Mouse (Mus musculus) R1 (cell line): Measurements from ENCODE around the gene Cd9.

Source experiments
- DNase-seq: peaks from one replicate; pipeline ENCODE4 v3.0.0-alpha.2; 2018; ENCODE audit warnings: low read depth, low spot score

Gene Cd9

DNA sequence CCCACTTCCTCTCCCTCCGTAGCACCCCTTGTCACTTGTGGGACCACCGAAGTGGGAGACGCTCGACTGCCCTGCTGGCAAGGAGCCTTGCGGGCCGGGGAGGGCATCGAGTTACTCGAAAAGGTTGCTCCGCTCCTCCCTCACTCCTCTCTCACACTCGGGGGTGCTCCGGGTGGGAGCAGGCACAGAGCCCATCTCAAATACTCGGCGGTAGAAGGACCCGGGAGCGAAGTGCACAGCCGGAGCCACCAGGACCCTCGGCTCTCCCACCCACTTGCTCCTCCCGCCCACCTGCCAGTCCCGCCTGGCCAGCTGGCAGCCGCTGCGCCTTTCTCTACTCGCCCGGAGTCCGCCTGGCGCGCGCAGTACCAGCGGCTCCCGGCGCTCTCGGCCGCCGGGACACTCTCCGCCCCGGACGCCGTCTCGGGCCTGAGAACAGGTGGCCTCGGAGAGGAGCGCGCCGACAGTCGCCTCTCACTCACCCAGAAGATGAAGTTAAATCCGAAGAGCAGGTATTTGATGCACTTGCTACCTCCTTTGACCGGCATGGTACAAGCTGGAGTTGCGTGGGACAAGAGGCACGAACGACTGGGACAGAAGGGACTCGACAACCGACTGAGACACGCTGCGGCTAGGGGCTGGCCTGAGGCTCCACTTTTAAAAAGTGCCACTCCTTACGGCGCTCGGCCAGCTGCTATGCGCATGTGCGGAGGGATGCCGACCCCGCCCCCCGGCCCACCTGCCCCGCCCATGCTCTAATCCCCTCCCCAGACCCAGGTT lies at the start of gene Cd9:
Gene Cd9 (minus strand): TSS at position 700 of the 780 bp plus-strand sequence.
- peak; percentile 90 for DNase-seq

DNA sequence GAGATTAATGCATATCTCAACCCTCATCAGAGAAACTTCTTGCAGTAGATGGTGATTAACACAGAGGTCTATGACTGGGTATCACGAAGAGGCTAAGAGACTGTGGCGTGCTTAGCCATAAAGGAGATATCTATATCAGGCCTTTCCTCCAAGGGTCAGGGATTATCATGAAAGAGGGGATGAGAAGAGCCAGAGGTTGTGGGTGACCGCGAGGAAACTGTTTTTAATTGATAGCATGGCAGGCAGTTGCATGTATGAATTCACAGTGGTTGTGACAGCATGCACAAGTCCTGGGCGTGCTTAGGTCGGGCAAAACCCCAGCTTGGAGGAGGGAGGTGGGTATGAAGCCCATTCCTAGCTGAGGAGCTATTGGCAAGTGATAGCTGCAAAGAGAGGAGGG lies 46.7 kb upstream of the Cd9 start:
- no peak for DNase-seq

DNA sequence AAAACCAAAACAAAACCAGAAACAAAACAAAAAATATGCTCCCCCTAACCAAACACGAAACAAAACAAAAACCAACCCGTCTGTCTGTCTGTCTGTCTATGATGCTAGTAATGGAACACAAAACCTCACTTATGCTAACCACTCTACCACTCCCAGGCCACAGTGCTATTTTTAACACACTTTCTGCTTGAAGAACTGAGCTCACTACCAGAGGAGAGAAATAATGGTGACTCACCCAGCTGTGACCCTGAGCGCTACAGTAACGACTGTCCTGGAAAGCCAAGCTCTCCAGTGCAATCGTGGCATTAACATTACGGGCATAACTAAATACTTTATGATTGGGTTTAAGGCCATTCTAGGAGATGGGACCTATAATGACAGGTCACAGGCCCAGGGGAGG lies 46.2 kb upstream of the Cd9 start:
- no peak for DNase-seq

DNA sequence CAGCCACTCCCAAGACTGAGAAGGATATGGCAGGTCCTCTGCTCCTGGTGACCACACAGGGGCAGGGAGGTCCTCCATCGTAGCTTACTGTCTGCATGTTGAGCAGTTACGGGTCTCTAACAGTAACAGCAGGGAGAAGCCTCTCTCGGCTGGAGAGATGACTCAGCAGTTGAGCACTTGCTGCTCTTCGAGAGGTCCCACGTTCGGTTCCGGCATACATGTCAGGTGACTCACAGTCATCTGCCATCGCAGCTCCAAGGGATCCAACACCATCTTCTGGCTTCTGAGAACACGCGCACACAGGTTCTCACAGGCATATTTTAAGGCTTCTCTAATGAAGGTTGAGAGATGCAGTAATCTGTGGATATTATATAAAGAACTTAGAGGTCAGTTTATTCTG lies 45.6 kb upstream of the Cd9 start:
- peak; percentile 70 for DNase-seq

DNA sequence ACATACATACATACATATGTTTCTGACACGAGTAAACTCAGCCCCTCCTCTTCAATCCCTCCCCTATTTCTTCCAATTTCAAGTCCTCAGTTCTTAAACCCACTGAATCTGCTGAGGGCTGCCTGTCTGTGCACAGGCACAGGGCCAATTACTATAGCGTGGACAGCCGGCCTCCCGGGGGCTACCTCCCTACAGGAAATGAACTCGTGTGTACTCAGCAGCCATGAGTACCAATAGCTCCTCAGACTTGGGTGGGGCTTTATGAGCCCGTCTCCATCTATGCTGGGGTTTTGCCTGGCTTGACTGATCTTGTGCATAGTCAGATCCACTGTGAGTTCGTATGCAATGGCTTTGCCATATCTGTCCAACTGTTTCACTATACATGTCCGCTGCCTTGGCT lies 44.8 kb upstream of the Cd9 start:
- no peak for DNase-seq

DNA sequence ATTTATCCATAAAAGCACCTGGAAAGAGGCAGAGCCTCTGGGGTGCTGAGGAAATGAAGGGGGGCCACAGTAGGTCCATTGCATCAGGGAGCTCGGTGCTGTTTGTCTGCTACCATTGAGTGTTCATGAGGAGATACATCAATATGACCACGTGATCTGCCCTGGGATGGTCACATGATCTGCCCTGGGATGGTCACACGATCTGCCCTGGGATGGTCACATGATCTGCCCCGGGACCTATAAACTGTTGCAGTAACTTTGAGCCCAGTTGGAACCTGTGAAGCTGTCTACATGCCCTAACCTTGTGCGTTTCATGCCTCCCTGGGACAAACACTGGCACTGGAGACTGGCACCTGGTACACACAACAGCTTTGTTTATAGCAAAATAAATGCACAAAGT lies 43.9 kb upstream of the Cd9 start:
- DNase-seq = peak; percentile 69

DNA sequence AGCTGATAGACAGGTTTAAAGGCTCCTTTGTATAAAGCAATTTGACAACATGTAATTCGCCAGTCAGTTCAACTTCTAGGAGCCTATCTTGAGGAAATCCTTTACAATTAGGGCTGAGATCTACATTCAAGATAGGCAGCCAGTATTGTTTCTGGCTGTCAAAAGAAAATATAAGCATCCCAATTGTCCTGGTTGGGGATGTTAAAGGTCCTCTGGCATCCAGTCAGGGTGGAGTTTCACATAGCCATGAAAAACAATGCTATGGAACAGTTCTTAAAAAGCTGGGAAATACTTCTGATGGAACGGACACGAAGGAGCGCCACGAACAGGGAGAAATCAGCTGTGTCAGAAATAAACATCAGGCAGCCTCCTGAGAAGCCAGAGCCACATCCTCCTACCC lies 40.4 kb upstream of the Cd9 start:
- DNase-seq = no peak

DNA sequence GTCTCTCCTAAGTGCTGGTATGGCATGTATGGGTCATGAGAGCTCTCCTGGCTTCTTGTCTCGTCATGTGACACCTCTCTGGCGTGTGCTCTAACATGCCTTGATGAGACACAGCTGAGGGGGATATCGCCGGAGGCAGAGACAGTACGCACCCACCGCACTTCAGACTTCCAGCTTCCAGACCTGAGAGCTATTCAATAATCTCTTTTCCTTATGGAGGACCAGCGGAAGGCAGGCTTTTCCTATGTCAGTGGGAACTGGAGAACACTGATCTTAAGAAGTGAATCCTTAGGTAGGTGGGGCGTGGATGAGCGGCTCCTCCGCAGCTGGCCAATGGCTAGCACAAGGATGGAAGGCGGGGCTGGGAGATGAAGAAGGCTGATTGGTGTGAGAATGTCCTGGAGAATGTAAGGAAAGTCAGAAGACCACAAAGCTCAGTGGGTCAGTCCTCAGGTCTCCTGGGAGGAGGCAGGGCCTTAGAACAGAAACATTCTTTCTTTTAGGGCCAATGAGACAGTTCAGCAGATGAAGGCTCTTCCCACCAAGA lies 38.6 kb upstream of the Cd9 start:
- DNase-seq = peak; percentile 59

DNA sequence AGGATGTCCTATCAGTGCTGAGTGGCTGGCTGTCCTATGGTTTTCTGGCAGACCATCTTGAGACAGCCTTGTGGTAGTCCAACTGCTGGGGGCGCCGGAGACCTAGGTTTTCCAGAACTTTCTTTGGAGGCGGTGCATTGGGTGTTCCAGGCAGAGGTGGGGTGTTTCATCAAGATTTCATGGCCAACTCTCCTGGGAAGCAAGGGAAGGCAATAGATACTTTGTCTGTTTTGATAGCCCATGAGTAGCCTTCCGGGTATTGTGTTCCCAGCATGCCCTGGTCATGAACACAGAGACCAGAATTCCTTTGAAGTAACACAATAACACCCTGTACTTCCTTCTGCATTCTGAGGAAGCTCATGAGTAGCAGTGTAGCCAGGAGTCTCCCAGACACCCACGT lies 34.9 kb upstream of the Cd9 start:
- DNase-seq = peak; percentile 21

DNA sequence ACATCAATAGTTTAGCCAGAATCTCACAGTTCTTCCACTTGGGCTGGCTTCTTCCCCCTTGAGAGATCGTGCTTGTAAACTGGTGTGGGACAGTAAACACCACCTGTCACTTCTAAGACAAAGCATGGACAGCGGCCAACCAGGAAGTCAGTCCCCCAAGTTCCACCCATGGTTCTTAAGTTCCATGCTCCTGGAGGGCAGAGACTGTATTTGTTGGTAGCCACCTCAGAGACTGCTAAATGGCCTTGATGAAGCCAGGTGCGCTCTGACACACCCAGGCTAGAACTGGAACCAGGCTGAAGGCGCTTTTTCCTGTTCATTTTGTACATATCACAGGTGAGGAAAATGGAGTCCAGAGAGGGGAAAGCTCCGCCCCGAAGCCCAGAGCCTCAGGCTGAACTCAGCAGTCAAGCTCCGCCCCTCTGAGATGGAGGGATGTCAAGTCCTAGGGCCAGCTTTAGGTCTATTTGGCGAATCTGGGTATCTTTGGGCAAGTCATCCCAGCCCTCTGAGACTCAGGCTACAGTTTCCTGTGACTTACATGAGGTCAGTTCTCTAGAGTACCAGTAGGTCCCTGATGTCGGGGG lies 34.1 kb upstream of the Cd9 start:
- peak; percentile 93 for DNase-seq

DNA sequence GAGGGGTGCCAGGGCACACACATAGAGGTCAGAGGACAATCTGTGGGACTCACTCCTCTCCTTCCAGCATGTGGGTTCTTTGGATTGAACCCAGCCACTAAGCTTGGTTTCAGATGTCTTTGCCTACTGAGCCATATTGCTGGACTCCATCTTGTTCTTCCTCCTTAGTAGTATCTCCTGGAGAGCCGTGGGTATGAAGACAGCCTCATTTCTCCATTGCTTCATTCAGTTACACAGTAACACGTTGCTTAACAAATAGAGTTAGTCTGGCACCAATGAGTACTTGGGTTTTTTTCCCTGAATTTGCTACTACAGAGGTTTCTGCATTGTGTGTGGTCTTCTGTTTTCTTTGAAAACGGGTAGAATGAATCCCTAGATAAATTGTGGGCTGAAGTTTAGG lies 31.5 kb upstream of the Cd9 start:
- no peak for DNase-seq

DNA sequence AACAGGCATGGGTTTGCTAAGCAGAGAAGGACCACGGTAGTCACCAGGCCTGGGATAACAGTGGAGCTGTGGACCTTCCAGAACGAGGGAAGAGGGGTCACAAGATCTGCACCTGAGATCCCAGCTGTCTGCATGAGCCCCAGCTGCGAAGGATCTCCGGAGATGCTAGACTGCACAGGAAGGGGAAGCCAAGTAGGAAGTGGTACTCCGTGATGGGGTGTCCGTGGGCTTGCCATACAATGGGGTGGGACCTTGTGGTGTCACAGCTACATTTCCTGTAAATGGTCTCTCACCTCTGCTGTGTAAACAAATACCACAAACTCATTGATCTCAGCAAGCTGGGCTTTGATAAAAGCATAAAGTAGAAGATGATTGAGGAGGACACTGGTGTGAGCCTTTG lies 29.4 kb upstream of the Cd9 start:
- no peak for DNase-seq

DNA sequence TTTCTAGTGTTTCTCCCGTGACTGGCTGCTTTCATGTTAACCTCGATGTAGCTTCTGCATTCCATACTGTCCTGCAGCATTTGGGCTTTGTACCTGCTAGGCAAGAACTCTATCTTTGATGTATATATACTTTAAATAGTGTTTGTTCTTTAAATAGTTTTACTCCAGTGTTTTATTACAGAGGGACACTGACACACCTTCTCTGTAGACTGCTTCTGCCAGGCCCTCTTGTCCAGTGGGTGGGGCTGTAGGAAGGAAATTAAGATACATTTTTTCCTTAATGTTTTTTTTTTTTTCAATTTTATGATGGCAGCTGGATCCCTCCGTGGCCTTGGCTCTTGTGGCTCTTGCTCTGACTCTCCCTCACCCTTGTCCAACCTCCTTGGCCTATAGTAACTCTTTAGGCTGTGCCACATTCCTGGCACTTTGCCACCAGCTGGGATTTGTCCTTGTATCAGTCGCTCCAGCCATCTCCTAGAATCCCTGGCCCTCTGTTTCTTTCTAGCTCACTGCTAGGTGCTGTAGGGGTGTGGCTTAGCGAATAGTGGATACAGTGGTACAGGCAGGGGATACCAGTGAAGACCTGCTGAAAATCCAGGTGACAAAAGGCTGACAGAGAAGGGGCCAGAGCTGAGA lies 27.1 kb upstream of the Cd9 start:
- no peak for DNase-seq

DNA sequence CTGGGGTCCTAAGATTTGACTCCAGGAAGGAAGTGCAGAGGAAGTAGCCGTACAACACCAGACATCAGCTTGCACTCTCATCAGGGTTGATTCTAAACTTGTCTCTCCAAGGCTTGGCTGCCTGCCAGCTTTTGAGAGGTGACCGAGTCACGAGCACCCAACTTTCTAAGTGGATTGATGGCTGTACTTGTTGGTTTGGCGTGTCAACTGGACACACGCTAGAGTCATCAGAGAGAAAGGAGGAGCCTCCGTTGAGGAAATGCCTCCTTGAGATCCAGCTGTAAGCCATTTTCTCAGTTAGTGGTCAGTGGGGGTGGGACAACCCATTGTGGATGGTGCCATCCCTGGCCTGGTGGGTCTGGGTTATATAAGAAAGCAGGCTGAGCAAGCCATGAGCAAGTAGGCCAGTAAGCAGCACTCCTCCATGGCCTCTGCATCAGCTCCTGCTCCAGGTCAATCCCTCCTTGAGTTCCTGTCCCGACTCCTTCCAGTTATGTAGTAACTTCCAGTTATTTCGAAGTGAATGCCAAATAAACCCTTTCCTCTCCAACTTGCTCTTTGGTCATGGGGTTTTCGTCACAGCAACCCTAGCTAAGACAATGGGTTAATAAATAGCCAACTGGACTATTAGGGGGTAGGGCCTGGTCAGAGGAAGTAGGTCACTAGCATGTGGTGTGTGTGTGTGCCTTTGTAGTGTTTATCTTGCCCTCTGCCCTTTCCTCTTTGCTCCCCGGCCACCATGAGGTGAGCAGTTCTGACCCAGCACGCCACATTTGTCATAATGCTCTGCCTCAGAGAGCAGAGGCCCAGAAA lies 21.1 kb upstream of the Cd9 start:
- no peak for DNase-seq

DNA sequence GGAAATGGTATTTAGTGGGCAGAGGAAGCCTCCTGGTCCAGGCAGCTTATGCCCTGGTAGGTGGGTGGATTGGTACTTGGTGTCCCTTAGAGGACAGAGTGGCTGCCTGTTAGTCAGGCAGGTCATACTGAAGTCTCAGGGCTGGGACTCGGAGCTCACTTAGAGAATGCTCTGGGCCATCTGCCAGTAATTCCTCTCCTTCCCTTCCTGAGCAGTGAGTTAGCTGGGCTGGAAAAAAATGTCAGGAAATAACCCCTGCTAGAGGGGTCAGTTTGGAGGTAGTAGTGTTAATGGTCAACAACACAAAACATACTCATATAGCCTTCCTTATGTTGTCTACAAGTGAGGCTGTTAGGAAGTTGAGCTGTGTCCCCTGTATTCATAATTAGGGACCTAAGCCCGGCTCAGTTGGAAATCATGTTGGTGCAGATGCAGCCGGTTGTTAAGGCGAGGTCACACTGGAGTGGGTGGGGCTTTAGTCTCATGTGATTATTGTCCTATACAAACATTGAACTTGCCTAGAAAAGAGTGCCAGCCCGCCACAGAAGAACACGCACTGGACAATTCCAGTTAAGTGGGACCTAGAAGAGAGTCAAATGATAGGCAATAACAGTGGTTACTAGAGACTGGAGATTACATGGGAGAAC lies 18.5 kb upstream of the Cd9 start:
- DNase-seq = no peak

DNA sequence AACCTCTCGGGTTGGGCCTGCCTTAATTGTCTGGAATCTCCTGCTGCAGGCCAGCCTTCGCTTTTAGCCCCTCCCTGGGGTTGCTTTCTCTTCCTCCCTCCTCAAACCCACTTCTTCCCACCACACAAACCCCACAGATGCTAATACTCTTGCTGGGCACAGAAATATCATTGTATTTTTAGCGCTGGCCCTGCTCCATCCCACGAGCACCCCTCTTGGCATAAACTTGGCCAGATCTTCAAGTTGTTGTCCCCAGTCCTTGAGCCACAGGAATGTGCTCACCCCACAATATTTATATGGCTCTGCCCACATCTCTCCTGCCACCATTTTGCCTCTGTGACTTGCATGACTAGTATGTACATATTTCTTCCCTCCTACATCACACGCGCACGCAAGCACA lies 16.6 kb upstream of the Cd9 start:
- no peak for DNase-seq

DNA sequence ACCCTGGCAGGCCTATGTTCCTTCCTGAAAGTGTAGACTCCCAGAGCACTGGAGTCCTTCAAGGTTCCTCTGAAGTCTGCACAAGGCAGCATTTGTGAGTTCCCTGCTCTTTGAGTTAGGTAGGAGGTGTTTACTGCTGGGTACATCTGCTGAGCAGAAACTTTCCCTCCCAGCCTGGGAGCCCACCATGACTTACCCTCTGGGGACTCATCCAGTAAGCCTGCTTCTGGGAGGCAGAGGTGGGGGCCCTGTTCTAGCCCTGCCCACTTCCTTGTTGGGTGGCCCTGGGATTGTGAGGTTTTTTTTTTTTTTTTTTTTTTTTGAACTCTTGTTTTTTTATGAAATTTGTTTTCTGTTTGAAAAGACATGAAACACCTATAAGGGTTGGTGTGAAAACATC lies 16.1 kb upstream of the Cd9 start:
- DNase-seq = no peak

DNA sequence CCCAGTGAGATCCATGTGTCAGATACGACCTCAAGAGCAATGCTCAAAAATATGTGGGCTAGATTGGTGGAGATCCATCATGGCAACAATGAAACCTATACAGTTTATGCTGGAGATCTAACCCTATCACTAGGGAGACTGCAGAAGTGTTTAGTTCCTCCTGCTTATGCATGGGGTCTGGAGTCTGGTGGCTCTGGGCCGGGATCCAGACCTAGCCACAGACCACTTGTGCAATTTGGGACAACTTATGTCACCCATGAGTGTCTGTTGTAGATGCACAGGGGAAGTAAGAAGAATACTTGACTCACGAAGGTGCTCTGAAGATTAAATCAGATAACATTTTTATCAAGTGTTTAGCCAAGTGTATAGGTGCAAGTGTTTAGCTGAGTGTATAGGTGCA lies 15.2 kb upstream of the Cd9 start:
- DNase-seq = no peak

DNA sequence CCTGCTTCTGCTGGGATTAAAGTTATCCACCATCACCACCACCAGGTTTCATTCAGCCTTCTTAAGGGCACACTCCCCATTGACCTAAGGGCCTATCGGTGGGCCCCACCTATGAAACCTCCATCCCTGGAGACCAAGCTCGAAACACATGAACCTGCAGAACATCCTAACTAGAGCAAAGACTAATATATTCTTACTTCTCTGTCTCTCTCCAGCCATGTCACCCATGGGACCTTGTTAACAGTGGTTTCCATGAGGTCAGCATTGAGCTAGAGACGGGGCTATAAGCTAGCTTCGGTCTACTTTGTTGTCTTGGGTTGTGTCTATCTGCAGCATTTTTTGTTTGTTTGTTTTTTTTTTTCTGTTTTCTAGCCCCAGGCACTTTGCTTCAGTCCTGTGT lies 11.8 kb upstream of the Cd9 start:
- no peak for DNase-seq

DNA sequence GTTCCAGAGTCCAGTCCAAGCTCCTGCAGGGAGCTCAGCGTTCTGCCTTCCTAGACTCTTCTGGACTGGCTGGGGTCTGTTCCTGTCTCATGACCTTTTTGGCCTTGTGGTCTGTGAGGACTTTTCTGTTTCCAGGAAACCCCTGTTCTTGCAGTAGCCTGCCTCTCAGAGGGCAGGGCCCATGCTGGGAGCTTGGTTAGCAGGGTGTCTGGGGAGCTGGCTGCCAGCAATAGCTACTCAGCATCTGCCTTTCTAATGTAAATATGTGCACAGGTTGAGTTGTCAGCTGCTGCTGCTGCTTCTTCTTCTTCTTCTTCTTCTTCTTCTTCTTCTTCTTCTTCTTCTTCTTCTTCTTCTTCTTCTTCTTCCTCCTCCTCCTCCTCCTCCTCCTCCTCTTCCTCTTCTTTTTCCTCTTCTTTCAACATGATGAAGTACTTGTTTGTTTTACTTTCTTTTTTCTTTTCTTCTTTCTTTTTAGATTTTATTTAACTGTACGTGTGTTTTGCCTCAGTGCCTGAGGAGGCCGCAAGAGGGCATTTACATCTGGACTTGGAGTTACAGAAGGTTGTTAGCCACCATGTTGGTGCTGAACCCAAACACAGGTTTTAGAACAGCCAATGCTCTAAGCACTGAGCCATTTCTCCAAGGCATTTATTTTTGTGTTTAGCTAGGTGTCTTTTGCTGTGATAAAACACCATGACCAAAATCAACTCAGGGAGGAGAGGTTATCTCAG lies 10.2 kb upstream of the Cd9 start:
- DNase-seq = peak; percentile 97
